Mouse (Mus musculus) lung, embryonic 16.5 days (tissue): ENCODE measurements around the gene Steap2. TPM values are rescaled to one million over a fixed set of nuclear protein-coding genes. Genes with fewer than 3 reads are reported as not detected.

ENCODE experiments used
- ATAC-seq: fragments of 200-750 bp; cut with Nextera tagmentation; 2 replicates; pipeline ENCODE4 v1.8.0; 2017; ENCODE audit warnings: low read depth, mild to moderate bottlenecking, moderate library complexity
- H3K27ac ChIP-seq: fragments of 300-500 bp; sonication (generic); 2 replicates; pipeline ENCODE4 v1.5.1; 2014; ENCODE audit warnings: mild to moderate bottlenecking, control low read depth, low read length
- H3K27me3 ChIP-seq: fragments of 300-500 bp; sonication (generic); 2 replicates; pipeline ENCODE4 v1.6.1; 2014; ENCODE audit warnings: low read depth, low read length, mixed read lengths; ENCODE audit not compliant: control insufficient read depth, insufficient read depth
- H3K36me3 ChIP-seq: fragments of 300-500 bp; sonication (generic); 2 replicates; pipeline ENCODE4 v1.6.1; 2014; ENCODE audit warnings: low read length; ENCODE audit not compliant: control insufficient read depth, insufficient read depth
- H3K4me1 ChIP-seq: fragments of 300-500 bp; sonication (generic); replicated peaks from 2 replicates; pipeline ENCODE4 v1.6.1; 2014; ENCODE audit warnings: low read length, mixed read lengths; ENCODE audit not compliant: control insufficient read depth, insufficient read depth
- H3K4me2 ChIP-seq: fragments of 300-500 bp; sonication (generic); 2 replicates; pipeline ENCODE4 v1.6.1; 2014; ENCODE audit warnings: low read depth, low read length, control low read depth
- H3K4me3 ChIP-seq: fragments of 300-500 bp; sonication (generic); 2 replicates; pipeline ENCODE4 v1.5.1; 2014; ENCODE audit warnings: mild to moderate bottlenecking, low read length, control low read depth
- H3K9ac ChIP-seq: fragments of 300-500 bp; sonication (generic); 2 replicates; pipeline ENCODE4 v1.6.1; 2014; ENCODE audit warnings: low read length, control low read depth
- H3K9me3 ChIP-seq: fragments of 300-500 bp; sonication (generic); 2 replicates; pipeline ENCODE4 v1.6.1; 2016; ENCODE audit warnings: low read length; ENCODE audit not compliant: control insufficient read depth
- WGBS: fragments of 180-500 bp; shearing (Covaris S2); extraction: QIAGEN DNeasy Blood & Tissue Kit; methylation state at CpG from one replicate; pipeline ENCODE4 v1.1.7; 2014; 5-methylcytosine and 5-hydroxymethylcytosine counted together
- polyA plus RNA-seq: library from polyadenylated mRNA; unstranded; fragments of >200 nt; fragmentation: Nextera tagmentation; extraction: Ambion mirVana; gene quantifications from 2 replicates; pipeline ENCODE4 v1.2.1, GENCODE M21; 2015

The Steap2 gene
- polyA plus RNA-seq: 3.6 and 4.3 TPM in 2 replicates

DNA sequence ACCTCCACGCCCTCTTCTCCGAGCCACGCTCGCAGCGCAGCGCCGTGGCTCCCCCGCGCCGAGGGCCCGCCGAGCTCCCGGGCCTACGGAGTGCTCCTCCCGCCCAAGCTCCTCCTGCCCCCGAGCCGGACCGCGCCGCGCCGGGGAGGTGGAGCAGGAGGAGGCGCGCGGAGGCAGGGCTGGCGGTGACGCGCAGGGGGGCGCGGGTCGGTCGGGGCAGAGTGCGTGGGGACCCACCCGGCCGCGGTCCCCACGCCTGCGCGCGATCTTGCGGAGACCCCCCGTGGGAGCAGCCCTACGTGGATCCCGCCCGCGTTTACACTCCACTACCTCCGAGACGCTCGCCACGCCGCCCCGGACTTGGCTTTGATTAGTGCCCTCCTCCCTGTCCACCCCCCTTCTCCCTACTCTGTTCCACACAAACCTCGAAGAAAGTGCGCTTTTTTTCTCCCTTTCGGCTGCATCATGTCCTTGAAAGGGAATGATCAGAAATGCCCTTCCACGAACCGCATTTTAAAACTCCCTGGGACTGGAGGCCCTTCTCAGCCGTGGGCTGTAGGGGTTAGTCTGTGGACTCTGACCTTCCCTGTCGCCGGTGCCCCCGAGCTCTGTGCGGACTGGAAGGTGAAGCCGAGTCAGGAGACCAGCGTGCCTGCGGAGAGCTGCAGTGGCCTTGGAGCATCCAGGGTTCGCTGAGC, at the start of gene Steap2:
Gene Steap2 (minus strand): TSS at position 623 of the 698 bp plus-strand sequence.
- no peaks in the 10 kb centered on the region; the same call in 1 of the 2 replicates for H3K9me3 ChIP-seq
- no peaks in the 10 kb centered on the region for H3K27me3 ChIP-seq
- peak within 1 kb of the TSS; percentile 79 for H3K4me3 ChIP-seq
- peak within 1 kb of the TSS; percentile 93 for H3K4me2 ChIP-seq
- H3K4me1 ChIP-seq: no peaks in the 10 kb centered on the region
- peak; percentile 95 for ATAC-seq
- no peaks in the 10 kb centered on the region for H3K36me3 ChIP-seq
- no peak within 1 kb of the TSS for H3K27ac ChIP-seq
- peak within 1 kb of the TSS; percentile 87 for H3K9ac ChIP-seq
- under 1% methylated on average over 47 of the region's 66 CpGs for WGBS

DNA sequence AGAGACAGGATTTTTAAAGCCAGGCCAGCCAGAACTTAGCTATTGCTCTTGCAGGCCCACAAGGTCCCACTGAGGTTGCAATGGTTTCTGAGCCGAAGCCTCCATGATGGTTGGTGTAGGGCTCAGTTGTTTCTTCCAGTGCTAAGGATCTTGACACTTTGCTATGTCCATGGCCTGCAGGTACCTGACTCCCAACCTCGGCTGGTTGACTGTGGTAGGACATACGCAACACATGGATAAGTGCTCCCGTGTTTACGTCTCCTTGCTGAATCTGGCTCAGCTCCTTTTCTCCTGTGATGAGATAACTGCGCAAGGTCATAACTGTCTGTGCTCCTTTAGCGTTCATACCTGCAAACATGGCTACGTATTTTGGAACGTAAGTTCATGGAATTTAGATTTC, 40.1 kb upstream of the Steap2 start:
- Histone ChIP-seq H3K4me3 (no peak overlapping the region), H3K27ac (no peak overlapping the region), H3K4me1 (no peaks in the 10 kb centered on the region), H3K36me3 (no peaks in the 10 kb centered on the region), H3K9ac (no peak overlapping the region), H3K27me3 (no peaks in the 10 kb centered on the region), H3K9me3 (no peaks in the 10 kb centered on the region), H3K4me2 (no peak overlapping the region)
- ATAC-seq: no peak
- WGBS: 91% methylated on average over 9 of the region's 9 CpGs

DNA sequence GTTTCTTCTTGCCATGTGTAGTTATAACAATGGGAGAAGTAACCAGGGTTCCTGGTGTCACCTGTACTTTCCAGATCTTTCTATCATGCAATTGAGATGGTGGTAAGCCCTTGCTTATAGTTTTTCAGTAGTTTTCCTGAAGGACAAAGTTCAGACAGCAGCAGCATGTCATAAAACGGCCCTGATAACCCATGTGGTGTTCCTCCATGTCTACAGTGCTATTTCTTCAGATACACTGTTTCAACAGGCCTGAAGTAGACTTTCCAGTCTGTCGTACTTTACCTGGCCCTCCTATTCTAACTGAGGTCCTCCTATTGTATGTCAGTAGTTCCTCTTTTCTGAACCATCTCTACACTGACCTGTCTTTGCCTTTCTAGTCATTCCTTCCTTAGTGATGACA, 38.5 kb upstream of the Steap2 start:
- 69% methylated on average over 2 of the region's 2 CpGs for WGBS

DNA sequence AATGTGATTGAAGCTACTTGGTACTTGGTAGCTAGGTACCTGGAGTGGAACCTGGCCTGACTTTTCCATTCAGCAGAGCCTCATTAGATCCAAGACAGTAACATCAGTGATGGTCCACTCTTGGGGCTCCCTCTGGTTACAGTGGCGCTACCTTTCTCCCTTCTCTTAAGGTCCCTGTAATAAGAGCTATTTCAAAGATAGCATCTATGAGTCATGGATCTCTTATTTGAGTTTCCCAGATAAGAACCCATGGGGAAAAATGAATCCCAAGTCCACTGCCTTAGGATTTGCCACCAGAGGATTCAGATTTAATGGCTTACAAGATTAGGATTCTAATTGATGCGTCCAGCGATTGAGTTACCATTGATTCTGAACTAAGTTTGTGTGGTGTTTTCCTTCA, 37.8 kb upstream of the Steap2 start:
- Histone ChIP-seq H3K4me2 (no peak overlapping the region), H3K4me1 (no peaks in the 10 kb centered on the region), H3K9me3 (no peaks in the 10 kb centered on the region), H3K36me3 (no peaks in the 10 kb centered on the region), H3K27ac (no peak overlapping the region), H3K9ac (no peak overlapping the region), H3K27me3 (no peaks in the 10 kb centered on the region), H3K4me3 (no peak overlapping the region)
- no peak for ATAC-seq
- WGBS: 94% methylated on average over 3 of the region's 3 CpGs

More for the DNA sequence above, 38.5 kb upstream of the Steap2 start:
- H3K27me3 ChIP-seq: no peaks in the 10 kb centered on the region
- no peak for ATAC-seq
- H3K9me3 ChIP-seq: no peaks in the 10 kb centered on the region
- H3K4me3 ChIP-seq: no peak overlapping the region
- H3K4me1 ChIP-seq: no peaks in the 10 kb centered on the region
- no peak overlapping the region for H3K27ac ChIP-seq
- H3K9ac ChIP-seq: no peak overlapping the region
- no peak overlapping the region for H3K4me2 ChIP-seq
- H3K36me3 ChIP-seq: no peaks in the 10 kb centered on the region

DNA sequence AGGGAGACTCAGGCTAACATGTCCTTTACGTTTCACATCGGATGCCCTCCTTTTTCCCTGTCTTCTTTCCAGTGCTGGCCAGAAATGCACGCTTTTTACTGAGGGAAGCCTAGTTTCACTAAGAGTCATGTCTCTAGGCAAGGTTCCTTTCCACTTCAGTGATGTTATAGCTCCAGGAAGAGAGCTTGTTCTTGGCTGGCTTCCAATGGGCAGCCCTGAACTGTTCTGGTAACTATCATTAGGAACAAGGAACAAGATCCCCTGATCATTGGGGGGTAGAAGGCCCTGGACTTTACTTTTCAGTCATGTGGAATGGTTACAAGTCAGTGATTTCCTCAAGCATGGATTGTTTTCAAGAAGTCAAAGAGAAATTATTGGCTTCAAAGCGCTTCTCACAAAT, 35.5 kb upstream of the Steap2 start:
- 85% methylated on average over 4 of the region's 4 CpGs for WGBS
- Histone ChIP-seq H3K4me1 (no peaks in the 10 kb centered on the region), H3K27me3 (no peaks in the 10 kb centered on the region), H3K9me3 (no peaks in the 10 kb centered on the region), H3K36me3 (no peaks in the 10 kb centered on the region), H3K9ac (no peak overlapping the region), H3K27ac (no peak overlapping the region), H3K4me2 (no peak overlapping the region), H3K4me3 (no peak overlapping the region)
- ATAC-seq: no peak

DNA sequence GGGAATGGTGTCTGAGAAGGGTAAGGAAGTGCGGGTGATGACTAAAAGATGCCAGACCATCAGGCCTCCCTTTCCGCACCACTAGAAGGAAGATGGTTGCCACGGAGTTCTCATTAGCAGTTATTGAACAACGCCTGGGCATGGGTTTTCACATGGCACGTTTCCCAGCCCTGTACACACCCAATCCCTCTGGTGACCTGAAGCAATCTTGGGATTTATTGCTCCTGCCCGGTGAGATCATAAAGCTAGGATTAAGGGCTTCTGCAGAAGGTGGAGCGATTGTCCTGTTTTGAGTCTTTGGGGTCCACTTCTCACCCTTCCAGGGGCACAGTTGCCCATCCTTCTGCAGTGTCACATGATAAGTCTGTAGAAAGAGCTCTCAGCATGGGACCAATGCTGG, 27.8 kb upstream of the Steap2 start:
- no peak overlapping the region for H3K27ac ChIP-seq
- no peak overlapping the region for H3K4me3 ChIP-seq
- H3K9me3 ChIP-seq: no peaks in the 10 kb centered on the region
- no peak overlapping the region for H3K4me2 ChIP-seq
- H3K36me3 ChIP-seq: no peaks in the 10 kb centered on the region
- no peaks in the 10 kb centered on the region for H3K4me1 ChIP-seq
- no peak overlapping the region for H3K9ac ChIP-seq
- WGBS: 88% methylated on average over 7 of the region's 7 CpGs
- no peak for ATAC-seq
- no peaks in the 10 kb centered on the region for H3K27me3 ChIP-seq

DNA sequence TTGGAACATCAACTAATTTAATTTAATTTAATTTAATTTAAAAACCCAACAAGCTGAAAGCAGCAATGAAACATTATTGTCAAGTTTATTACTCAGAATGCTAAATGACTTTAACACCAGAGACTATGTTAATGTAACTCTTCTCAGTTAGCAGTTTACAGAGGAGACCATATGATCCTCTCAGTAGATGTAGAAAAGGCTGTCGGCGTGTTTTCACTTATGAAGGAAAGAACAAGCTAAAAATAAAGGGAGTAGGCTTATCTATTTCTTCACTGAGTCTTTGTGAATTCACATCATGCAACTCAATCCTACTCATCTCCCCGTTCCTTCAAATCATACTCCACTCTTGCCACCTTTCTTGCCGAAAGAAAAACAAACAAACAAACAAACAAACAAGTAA, 16.7 kb upstream of the Steap2 start:
- H3K4me1 ChIP-seq: no peaks in the 10 kb centered on the region
- no peak for ATAC-seq
- no peak overlapping the region for H3K27ac ChIP-seq
- no peaks in the 10 kb centered on the region for H3K36me3 ChIP-seq
- no peak overlapping the region for H3K4me2 ChIP-seq
- H3K9ac ChIP-seq: no peak overlapping the region
- WGBS: 71% methylated on average over 4 of the region's 4 CpGs
- H3K9me3 ChIP-seq: no peaks in the 10 kb centered on the region
- H3K27me3 ChIP-seq: no peaks in the 10 kb centered on the region
- H3K4me3 ChIP-seq: no peak overlapping the region

DNA sequence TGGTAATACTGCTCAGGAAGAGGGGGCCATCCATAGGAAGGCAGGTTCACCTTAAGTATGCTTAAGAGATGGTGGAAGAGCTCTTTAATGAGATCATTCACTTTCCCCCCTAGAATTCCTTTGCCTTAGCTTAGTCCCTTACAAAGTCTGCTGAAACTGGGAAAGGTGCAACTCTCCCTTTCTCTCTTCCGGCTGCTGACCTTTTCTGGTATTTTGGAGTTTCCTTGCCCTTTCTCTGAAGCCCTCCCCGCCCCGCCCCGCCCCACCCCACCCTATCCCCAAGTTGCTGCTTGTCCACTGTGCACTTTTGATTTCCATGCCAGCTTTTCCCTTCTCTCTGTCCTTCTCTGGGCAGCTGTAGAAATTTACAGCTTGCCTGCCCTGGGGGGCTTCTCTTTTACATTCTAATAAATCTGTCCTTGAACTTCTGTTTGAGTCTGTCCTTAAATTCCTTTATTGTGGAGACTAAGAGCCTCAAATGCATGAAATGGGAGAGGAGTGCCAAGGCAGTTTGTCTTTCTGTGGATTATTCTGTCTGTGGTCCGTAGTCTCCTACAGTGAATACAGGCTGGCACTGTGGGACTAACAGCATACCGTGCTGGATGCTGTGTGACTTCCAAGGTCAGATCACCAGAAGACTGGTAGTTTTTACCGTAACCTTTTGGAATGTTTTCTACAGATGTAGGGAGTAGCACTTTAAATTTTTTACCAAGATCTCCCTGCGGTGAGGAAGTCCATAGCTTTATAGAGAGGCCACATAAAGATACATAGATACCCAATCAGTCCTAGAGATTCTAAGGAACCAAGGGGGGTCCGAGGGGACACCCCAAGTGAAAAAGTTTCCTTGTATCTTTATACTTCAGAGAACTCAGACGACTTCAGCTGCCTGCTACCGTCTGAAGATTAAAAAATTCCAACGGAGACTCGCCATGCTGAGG, 13.2 kb upstream of the Steap2 start:
- H3K36me3 ChIP-seq: no peaks in the 10 kb centered on the region
- H3K4me2 ChIP-seq: peak overlapping the region; percentile 39
- H3K27ac ChIP-seq: no peak overlapping the region
- WGBS: 50% methylated on average over 12 of the region's 13 CpGs
- H3K9ac ChIP-seq: no peak overlapping the region
- ATAC-seq: no peak
- no peaks in the 10 kb centered on the region for H3K27me3 ChIP-seq
- no peaks in the 10 kb centered on the region for H3K4me1 ChIP-seq
- peak overlapping the region; percentile 22; the same call in 1 of the 2 replicates for H3K4me3 ChIP-seq
- no peaks in the 10 kb centered on the region for H3K9me3 ChIP-seq

DNA sequence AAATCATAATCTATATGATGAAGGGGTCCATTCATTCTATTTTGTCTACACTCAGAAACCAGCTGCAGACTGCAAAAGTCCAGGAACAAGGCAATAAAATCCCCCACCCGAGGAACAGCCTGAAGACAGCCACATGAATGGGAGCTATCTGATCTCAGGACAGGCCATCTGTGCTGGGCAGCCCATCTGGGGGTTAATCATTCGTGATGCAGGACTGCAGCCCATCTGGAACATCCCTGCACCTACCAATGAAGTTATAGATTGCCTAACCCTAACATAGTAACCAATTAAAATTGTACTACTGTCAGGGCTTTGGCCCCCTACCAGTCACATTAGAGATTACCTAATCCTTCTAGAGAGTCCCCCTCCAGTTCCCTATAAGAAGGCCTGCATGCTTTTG, 10.6 kb upstream of the Steap2 start:
- Histone ChIP-seq H3K4me2 (no peak overlapping the region), H3K4me3 (no peak overlapping the region), H3K36me3 (no peaks in the 10 kb centered on the region), H3K27me3 (no peaks in the 10 kb centered on the region), H3K27ac (no peak overlapping the region), H3K4me1 (no peaks in the 10 kb centered on the region), H3K9me3 (no peaks in the 10 kb centered on the region), H3K9ac (no peak overlapping the region)
- WGBS: 38% methylated on average over 2 of the region's 2 CpGs
- ATAC-seq: no peak
